Mouse (Mus musculus) testis, adult 2 months (tissue): ENCODE measurements around the gene Cox8b.

Experiments used
- CTCF ChIP-seq: fragments of 200-500 bp; IDR thresholded peaks from 2 replicates; pipeline ENCODE4 v1.5.1; 2012; ENCODE audit warnings: low read depth, mild to moderate bottlenecking, inconsistent platforms, low read length, moderate library complexity; ENCODE audit not compliant: control insufficient read depth, insufficient read depth, insufficient replicate concordance
- POLR2A ChIP-seq: fragments of 200-500 bp; IDR thresholded peaks from 2 replicates; pipeline ENCODE4 v1.6.1; 2012; ENCODE audit warnings: low read depth, mild to moderate bottlenecking, inconsistent platforms, low read length, moderate library complexity; ENCODE audit not compliant: control insufficient read depth

DNA sequence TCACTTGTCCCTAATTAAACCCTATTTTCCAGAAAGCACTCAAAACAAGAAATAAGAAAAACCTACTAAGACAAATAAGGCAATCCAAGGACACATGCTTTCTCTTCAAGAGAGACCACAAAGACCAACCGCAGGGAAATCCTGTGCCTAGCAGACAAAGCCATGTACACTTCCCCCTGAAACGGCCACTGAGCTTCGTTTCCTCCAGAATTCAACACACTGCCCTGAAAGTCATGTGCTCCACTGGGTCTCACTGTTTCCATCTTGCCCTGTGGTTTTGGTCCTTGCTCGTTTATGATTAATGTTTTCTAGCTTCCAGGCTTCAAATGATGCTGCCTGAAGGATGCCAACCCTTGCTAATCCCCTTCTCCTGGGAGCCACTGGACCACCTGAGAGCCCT lies 26.0 kb downstream of the Cox8b start:
- TF ChIP-seq CTCF, result no peak
- TF ChIP-seq POLR2A, result no peak
